Mouse (Mus musculus) frontal cortex, postnatal 25 days (tissue): ENCODE measurements around the gene Zfp553.
A peak's percentile ranks its signal among the peaks of the same experiment; 100 is the strongest.

Experiments
- DNase-seq, 2 experiments: peaks; one replicate each; pipeline ENCODE4 v3.0.0; 2022; ENCODE audit warnings: low spot score in 2 of 2

Zfp553 gene

DNA sequence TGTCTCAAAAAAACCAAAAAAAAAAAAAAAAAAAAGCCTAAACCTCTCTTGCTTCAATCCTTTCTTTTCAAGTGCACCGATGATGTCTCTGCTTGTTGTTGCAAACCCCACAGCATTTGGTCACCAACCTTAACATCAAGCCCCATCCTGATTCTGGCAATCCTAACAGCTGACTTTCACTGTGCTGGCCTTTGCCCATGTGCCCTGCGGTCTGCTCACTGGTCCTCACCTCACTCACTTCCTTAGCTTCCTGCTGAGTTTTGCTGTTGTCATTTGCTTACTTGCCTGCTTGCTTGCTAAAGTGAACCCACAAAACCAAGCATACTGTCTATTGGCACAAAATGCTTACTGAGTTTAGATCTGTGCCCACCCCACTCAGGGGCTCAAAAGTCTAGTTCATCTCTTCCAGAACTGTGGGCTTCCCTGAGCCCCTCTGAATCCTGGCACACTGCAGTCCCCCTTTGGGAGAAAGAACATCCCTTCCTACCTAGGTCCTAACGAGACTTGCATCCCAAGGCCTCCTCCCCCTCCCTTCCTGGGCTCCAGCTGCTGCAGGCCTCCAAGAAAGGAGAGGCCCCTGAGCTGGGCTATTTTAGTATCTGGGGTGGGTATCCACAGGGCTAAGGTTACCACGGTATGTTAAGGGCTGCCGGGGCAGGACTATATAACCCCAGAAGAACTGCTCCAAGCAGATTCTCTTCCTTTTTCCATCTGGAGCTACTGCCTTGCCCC, 21.7 kb upstream of the Zfp553 start:
- no peak for DNase-seq

DNA sequence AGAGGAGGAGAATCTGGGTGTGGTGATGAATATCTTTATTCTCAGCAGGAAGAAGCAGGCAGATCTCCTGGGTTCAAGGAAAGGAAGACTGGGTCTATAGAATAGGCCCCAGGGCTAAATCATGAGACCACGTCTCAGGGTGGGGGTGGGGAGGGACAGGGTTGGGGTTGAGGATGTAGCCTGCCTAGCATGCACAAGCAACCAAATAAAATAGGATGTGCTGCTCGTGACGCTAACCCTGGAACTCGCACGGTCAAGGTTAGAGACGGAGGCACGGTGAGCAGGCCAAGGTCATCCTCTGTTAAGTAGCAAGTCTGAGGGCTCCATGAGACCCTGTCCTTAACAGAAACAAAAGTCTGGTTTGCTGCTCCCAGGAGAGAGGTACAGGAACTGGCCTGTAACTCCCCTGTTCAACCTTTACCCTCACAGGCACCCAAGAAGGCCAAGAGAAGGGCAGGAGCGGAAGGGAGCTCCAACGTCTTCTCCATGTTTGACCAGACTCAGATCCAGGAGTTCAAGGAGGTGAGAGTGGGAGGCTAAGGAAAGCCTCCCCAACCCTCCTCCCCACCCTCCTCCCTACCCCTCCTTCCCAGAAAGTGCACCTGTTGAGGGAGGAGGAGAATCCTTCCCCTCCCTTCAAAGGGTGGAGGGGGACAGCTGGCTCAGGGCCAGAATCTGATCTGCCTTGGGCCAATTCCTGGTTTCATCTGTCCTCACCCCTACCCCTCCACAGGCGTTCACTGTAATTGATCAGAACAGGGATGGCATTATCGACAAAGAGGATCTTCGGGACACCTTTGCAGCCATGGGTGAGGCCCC, 20.2 kb upstream of the Zfp553 start:
- DNase-seq, result no peak

DNA sequence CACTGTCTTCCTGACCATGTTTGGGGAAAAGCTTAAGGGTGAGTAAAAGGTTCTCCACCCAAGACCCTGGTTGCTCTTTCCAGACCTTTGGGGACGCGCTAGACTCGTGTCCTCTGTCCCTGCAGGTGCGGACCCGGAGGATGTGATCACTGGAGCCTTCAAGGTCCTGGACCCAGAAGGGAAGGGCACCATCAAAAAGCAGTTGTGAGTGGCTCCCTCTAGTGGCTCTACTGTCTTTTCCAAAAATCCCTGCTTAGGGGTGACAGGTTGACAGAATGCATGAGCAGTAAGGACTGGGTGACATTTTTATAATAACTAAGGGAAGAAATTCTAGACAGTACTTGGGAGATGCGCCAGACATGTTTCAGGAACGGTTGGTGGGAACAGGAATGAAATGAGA, 19.4 kb upstream of the Zfp553 start:
- DNase-seq, result no peak

DNA sequence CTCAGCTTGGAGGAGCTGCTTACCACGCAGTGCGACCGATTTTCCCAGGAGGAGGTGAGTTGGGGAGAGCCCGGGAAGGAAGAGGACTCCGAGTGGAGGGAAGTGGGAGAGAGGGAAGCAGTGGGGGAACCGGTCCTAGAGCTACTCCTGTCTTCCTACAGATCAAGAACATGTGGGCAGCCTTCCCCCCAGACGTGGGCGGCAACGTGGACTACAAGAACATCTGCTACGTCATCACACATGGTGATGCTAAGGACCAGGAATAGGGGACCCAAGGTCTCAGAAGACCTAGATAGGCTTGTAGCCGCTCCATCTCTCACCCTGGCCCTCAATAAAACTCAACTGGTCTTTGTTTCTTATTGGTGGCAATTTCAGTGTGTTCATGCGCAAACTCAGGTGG, 18.9 kb upstream of the Zfp553 start:
- no peak for DNase-seq

DNA sequence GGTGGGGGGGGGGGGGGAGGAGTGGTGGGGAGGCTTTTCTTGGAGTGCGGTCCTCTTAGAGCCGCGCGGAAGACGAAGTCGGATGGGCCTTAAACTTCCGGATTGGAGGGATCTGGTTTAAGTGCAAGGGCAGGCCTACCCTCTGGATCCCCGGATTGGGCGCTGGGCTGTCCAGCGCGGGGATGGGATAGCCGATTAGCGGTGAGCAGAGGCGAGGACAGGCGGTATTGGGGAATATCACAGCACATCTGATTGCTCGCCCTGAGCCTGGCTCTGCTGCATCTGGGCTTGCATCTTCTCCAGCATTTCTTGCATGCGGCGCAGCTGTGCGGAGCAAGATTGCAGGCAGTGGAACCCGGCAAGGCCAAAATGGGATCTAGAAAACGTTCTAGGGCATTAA, 18.3 kb upstream of the Zfp553 start:
- DNase-seq, result no peak

DNA sequence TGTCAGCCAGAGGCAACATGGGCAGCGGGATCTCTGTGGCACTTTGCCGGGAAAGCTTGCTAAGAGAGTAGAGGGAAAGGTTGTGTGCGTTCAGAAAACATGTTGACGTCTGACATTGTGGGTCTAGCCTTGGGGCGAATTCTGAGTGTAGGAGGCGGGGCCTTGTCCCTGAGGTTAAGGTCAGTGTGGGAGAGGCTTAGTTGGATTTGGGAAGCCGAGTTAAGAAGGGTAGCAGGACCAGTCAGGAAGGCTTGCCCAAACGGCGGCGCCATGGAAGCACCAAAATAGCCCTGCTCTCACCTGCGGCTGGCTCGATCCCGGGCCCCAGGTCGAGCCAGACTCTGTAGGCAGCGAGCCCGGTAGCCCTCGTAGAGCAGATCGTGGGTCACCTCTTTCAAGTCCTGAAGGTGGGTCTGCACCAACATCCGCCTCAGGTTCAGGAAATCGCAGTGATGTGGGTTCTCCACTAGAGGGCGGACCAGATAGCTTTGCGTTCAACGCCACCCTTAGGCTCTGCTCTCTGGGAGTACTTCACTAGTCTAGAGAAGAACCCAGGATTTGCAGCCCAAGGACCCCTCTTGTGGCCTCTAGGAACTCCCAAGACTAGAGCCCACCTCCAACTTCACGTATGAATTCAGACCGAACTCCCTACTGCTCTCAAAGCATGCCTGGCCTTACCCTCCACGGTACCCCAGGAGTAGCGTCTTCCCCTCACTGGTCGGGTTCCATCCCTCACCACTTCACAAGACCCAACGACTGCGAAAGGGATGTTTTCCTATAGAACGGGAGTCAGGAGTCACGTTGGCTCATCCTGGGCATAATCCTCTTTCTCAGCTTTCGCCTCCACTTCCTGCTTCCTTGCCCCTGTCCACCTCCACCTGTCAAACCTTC, 17.6 kb upstream of the Zfp553 start:
- DNase-seq, result no peak

DNA sequence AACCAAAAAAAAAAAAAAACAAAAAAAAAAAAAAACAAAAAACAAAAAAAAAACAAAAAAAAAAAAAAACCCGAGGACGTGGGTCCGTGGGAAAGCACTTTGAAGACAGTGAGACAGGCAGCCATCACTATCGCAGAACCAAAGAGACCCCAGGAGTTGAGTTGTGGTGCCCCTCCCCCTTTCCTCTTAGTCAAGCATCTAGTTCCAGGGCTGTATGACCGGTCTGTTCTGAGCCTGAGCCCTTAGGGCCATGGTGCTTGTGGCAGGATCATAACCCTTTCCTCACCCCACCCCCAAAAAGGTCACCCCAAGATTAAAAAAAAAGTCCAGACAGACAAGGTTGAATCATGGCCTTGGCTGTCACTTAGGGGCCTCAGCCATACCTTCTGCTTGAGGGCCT, 16.6 kb upstream of the Zfp553 start:
- no peak for DNase-seq

DNA sequence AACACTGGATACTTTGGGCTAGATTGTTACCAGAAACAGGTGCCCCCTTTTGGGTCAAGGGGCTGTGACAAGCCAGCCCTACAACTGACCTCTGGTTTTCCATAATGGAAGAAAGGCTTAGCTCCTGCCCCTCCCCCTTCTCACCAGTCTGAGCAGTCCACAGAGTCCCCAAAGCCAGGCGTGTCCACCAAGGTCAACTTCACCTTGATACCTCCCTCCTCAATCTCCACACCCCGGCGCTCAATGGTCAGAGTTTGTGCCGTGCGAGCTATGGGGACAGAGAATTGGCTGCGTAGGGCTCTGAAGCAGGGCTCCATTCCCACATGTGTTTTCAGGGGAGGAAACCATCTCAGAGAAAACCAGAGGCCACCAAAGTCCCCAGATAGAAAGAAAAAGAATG, 15.4 kb upstream of the Zfp553 start:
- DNase-seq, result no peak

DNA sequence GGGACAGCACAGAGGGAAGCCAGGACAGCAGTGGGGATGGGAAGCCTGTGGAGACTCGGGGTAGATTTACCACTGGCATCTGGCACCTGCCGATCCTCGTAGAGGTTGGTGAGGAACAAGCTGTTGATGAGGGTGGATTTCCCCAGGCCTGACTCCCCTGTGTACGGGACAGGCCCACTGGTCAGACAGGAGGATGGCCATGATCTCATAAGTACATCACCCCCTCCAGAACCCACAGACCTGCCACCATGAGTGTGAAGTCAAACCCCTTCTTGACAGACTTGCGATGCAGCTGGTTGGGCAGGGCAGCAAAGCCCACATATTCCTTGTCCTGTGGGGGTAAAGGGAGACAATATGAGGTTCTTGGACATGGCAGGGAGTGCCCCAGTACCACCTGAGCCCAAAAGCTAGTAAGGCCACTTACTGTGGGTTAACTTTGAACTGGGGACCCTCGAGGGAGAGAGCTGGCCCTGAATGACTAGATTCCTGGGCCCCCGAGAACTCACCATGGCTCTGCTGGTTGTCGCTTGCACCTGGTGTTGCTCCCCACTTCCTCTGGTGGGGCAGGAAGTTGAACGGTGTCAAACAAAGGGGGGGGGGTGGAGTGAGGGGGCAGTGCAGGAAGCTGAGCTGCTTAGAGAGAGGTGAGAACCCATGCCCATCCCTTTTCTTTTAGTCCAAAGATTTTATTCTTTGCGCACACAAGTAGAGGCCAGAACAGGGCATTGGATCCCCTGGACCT, 14.8 kb upstream of the Zfp553 start:
- no peak for DNase-seq

DNA sequence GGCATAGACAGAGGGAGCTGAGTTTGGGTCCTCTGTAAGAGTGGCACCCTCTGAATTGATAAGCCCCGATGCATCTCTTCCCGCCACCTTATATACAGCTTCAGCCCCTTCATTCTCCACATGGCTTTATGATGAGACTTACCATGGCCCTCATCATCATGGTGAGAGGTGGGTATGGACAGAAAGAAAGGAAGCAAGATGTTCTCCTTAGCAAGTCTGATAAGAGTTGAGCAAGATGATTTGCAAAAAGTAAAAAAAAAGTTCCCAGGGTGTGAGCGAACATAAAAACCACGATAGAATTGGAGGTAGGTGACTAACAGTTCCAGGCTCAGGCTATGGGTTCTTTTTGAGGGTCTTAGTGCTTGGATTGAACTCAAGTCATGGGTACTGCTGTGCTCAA, 14.2 kb upstream of the Zfp553 start:
- DNase-seq, result no peak

DNA sequence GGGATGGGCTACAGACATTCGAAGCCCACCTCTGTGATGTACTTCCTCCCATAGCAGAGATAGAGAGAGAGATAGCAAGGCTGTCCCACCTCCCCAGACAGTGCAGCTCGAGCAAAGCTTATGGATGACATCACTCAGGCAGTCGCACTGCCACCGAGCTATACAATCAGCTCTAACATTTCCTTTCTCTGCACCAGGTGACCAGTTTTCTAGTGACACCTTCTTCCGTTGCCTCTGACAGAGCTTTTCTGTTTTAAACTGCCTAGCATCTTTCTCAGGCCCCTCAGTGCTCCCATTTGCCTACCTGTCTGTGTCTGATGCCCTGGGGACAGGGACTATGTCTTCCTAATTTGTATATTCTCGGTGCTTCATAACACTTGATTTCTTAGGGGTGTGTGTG, 12.4 kb upstream of the Zfp553 start:
- DNase-seq, result no peak

DNA sequence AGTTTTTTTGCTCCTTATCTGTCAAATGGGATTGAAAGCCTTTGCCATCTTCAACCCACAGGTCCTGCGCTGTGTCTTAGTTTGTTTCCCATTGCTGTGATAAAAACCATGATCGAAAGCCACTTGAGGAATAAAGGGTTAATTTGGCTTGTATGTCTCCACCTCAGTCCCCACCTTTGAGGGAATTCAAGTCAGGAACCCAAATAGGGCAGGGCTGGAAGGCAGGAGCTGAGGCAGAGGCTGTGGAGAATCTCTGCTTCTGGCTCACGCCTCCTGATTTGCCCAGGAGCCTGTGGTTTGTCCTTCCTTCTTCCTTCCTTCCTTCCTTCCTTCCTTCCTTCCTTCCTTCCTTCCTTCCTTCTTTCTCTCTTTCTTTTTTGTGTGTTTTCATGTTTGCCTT, 9.8 kb upstream of the Zfp553 start:
- DNase-seq, result no peak

DNA sequence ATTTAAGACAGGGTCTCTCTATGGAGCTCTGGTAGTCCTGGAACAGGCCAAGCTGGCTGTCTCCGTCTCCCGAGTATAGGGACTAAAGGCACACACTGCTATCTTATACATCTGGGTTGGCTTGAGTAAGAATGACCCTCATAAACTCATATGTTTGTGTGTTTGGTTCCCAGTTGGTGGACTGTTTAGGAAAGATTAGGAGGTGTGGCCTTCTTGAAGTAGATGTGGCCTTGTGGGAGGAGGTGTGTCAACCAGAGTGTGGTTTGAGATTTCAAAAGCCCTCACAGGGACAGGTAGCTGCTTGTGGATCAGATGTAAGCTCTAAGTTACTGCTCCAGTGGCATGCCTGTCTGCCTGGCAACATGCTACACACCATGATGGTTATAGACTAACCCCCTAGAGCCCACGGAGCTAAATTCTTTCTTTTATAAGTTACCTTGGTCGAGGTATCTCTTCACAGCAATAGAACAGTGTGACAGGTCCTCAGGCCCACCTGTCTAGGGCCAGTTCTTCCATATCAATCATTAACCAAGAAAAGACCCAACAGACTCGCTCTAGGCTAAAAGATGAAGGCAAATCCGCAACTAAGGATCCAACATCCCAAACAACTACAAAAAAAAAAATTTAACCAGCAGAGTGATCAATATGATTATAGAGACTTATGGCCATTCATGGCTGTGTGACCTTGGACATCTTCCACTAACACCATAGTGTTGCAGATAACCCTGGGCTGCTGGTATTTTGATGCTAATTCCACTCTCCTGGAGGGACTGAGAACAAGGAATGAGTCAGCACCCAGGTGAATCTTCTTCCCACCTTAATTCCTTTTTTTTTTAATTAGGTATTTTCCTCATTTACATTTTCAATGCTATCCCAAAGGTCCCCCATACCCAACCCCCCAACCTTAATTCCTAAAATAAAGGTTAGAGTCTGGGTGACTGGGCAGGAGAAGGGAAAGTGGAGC, 9.1 kb upstream of the Zfp553 start:
- no peak for DNase-seq

DNA sequence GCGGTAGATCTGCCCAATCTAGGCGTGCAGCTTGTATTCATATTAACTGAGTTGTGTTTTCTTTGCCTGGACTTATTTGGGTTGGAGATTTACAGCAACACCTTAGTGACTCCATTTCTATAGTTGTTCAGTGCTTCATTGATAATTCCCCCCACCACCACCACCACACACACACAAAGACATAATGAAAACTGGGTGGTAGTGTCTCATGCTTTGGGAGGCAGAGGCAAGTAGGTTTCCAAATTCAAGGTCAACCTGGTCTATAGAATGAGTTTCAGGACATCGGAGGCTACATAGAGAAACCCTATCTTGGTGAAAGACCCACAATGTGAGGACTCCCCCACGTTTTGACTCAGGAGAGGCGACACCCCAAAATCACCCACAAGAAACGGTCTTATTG, 8.2 kb upstream of the Zfp553 start:
- DNase-seq, result no peak

DNA sequence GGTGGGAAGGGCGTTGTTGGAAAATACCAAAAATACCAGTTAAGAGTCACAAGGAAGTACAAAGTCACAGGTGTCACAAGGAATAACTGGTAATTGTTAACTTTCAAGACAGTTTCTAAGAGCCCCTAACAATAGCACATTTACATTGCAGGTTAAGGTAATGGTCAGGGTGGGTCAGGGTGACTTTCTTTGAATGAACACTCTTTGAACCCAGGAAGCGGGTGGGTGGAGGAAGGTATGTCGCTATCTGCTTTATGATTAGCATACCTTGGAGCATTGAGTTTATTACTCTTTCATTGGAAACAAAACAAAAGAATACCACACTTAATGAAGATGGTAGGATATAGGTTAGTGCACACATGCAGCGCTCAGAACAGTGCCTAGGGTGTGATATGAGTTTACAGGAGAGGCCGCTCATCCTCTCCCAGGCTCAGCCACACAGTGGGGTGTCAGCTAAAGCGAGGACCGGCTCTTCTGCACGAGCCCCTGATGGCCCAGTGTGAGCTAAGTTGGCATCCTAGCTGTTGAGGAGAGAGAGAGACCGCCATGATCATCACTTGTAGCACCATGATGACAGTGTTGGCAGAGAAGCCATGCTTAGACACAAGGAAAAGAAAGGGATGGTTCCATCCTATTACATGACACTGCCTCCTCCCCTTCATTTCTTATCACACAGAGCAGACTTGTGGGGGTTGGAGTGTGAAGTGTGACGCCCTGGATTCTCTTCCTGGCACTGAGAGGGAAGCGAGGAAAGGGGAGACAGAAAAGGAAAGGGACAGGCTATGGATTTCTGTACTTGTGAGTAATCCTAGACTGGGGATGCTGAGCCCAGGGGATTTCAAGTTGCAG, 7.5 kb upstream of the Zfp553 start:
- DNase-seq, result no peak

DNA sequence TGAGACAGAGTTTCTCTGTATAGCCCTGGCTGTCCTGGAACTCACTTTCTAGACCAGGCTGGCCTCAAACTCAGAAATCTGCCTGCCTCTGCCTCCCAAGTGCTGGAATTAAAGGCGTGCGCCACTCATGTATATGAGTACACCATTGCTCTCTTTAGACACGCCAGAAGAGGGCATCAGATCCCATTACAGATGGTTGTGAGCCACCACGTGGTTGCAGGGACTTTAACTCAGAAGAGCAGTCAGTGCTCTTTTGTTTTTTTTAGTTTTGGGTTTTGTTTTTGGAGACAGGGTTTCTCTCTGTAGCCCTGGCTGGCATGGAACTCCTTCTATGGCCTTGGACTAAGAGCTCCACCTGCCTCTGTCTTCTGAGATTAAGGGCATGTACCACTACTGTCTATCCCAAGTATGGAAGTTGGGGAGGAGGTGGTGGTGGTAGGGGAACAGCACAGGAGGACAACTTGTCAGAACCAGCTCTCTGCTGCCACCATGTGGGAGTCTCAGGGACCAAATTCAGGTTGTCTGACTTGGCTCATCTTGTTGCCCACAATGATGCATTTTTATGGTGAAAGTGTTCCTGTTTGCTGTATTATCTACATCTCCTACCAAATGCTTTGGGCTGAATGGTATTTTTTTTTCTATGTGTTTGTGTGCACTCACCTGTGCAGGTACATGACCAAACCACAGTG, 4.1 kb upstream of the Zfp553 start:
- DNase-seq, result peak; percentile 74 to 76

DNA sequence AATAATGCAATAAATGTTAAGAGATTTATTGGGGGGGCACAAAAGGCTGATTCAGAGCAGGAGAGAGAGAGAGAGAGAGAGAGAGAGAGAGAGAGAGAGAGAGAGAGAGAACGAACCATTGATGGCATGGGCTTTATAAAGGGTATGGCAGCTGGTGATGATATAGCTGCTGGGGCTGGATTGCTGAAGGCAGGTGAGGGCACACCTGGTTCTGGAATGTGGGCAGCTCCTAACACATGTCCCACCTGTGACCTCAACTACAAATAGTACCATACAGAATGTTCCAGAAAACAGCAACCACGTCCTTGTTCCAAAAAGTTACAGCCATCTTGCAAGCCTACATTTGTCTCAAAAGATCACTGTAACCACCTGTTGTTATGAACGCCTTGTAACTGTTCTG, 1.5 kb upstream of the Zfp553 start:
- no peak for DNase-seq

DNA sequence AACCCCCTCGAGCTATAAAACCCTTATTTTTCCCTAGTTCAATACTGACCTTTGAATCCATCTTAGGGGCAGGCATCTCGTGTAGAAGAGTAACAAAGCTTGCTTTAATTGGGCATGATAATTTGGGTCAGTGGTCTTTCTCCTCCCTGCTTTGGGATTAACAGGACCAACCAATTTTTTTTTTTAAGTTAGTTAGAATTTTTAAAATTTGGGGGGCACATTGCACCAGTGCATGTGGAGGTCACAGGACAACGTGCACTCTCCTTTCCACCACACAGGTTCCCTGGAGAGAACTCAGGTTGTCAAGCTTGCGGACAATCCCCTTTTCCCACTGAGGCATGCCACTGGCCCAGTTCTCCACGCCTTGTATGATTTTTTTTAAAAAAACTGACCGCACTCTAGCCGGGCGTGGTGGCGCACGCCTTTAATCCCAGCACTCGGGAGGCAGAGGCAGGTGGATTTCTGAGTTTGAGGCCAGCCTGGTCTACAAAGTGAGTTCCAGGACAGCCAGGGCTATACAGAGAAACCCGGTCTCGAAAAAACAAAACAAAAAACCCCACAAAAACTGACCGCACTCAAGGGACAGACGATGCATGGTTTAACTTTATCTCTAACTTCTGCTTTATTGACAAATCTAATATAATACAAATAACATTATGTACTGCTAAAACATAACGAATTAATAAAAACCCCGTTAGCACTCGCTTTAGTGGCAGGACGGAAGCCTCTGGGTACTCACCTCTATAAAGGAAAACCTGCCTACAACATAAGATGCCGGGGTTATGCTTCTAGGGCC, 837 bp upstream of the Zfp553 start:
- DNase-seq, result no peak
